20 mouse cellular contexts compared by ENCODE assay signal in genomic region chr15:86021301-86021700, GRCm38 (mm10). TPM values are rescaled to one million over a fixed set of nuclear protein-coding genes. Genes with fewer than 3 reads are reported as not detected.
DNase-seq lines count a peak whose midpoint lies in the region; ATAC-seq lines count a peak whose summit lies in the region.
"Had no signal": no experiment of that assay in that cellular context is flagged by ENCODE, and none has a peak within 500 bp of the region (broad histone marks: within the 10 kb centered on the region; RNA-seq: fewer than 3 reads in every experiment).

No protein-coding gene starts in this region.

- H3K9ac ChIP-seq in lung, embryonic 15.5 days = no peak overlapping the region
- H3K9ac ChIP-seq in liver, embryonic 15.5 days = no peak overlapping the region
- no peak overlapping the region for H3K9ac ChIP-seq in kidney, embryonic 14.5 days (ENCODE audit: low read depth, low read length)
- H3K9ac ChIP-seq: hindbrain, embryonic 15.5 days; limb, embryonic 15.5 days; midbrain, embryonic 15.5 days had no signal

- no peak for DNase-seq in heart, embryonic 10.5 days (ENCODE audit: low spot score)
- DNase-seq in heart, adult 11 months = no peak
- no peak for DNase-seq in lung, adult 18-20 months
- DNase-seq in right cerebral cortex, adult 18-20 months = no peak
- no peak for DNase-seq in thymus, postnatal 4 days
- DNase-seq: adrenal gland, adult 8-10 months; cerebellum, adult 11-12 months; heart, postnatal 36 days; kidney, adult 8-10 months; kidney, postnatal 36 days; retina, postnatal 1 day had no signal

- peak overlapping the region; percentile 20; the same call in 1 of the 2 replicates for H3K4me3 ChIP-seq in heart, embryonic 10.5 days
- no peak overlapping the region for H3K4me3 ChIP-seq in lung, embryonic 15.5 days
- no peak overlapping the region for H3K4me3 ChIP-seq in liver, embryonic 15.5 days (replicated peaks)
- no peak overlapping the region for H3K4me3 ChIP-seq in kidney, embryonic 14.5 days (ENCODE audit: low read length)
- H3K4me3 ChIP-seq: erythroblast, embryonic 14.5 days; hindbrain, embryonic 15.5 days; limb, embryonic 15.5 days; midbrain, embryonic 15.5 days had no signal

- ATAC-seq in lung, embryonic 15.5 days (ENCODE audit: borderline replicate concordance, extremely low read depth, low FRiP score, low TSS enrichment) = no peak; the same call in 1 of the 2 replicates
- 0 out of 2 replicates have a peak, but pooled peaks have one; percentile 26 for ATAC-seq in liver, embryonic 15.5 days (ENCODE audit: insufficient read depth)
- ATAC-seq in kidney, embryonic 14.5 days (ENCODE audit: low FRiP score, low TSS enrichment) = no peak
- ATAC-seq: CD4-positive, CD25-positive, alpha-beta regulatory T cell, adult 4 months; forebrain, embryonic 16.5 days; midbrain, embryonic 15.5 days had no signal

- whole genome bisulfite sequencing in heart, embryonic 10.5 days = 13% methylated on average over 9 of the region's 9 CpGs
- WGBS in lung, embryonic 15.5 days = 12% methylated on average over 9 of the region's 9 CpGs
- 10% methylated on average over 9 of the region's 9 CpGs for WGBS in liver, embryonic 15.5 days (ENCODE audit: insufficient replicate concordance)
- WGBS in kidney, embryonic 14.5 days = 79% methylated on average over 9 of the region's 9 CpGs

- no peaks in the 10 kb centered on the region for H3K9me3 ChIP-seq in heart, embryonic 10.5 days
- H3K9me3 ChIP-seq in lung, embryonic 15.5 days = no peaks in the 10 kb centered on the region
- H3K9me3 ChIP-seq in liver, embryonic 15.5 days (replicated peaks) = no peaks in the 10 kb centered on the region; the same call in 1 of the 2 replicates
- H3K9me3 ChIP-seq in kidney, embryonic 14.5 days (ENCODE audit: control insufficient read depth, low read length) = no peaks in the 10 kb centered on the region
- H3K9me3 ChIP-seq: hindbrain, embryonic 15.5 days; limb, embryonic 15.5 days; midbrain, embryonic 15.5 days had no signal

- H3K4me1 ChIP-seq in heart, embryonic 10.5 days = peaks cover 64% of the 10 kb centered on the region
- peaks cover 62% of the 10 kb centered on the region for H3K4me1 ChIP-seq in lung, embryonic 15.5 days
- peaks cover 12% of the 10 kb centered on the region for H3K4me1 ChIP-seq in liver, embryonic 15.5 days (replicated peaks)
- no peaks in the 10 kb centered on the region for H3K4me1 ChIP-seq in kidney, embryonic 14.5 days (ENCODE audit: control insufficient read depth, insufficient read depth, low read length)
- H3K4me1 ChIP-seq: midbrain, embryonic 15.5 days had no signal

- peaks cover 2% of the 10 kb centered on the region; the same call in 1 of the 2 replicates for H3K36me3 ChIP-seq in heart, embryonic 10.5 days
- no peaks in the 10 kb centered on the region for H3K36me3 ChIP-seq in lung, embryonic 15.5 days
- no peaks in the 10 kb centered on the region for H3K36me3 ChIP-seq in liver, embryonic 15.5 days (replicated peaks)
- no peaks in the 10 kb centered on the region for H3K36me3 ChIP-seq in kidney, embryonic 14.5 days (ENCODE audit: control insufficient read depth, insufficient read depth, low read length)
- H3K36me3 ChIP-seq: hindbrain, embryonic 15.5 days; limb, embryonic 15.5 days; midbrain, embryonic 15.5 days had no signal

- H3K27ac ChIP-seq in heart, embryonic 10.5 days = peak overlapping the region; percentile 56
- peak overlapping the region; percentile 67 for H3K27ac ChIP-seq in lung, embryonic 15.5 days
- no peak overlapping the region for H3K27ac ChIP-seq in liver, embryonic 15.5 days (replicated peaks)
- H3K27ac ChIP-seq in kidney, embryonic 14.5 days (ENCODE audit: low read depth, low read length) = no peak overlapping the region
- H3K27ac ChIP-seq: hindbrain, embryonic 15.5 days; limb, embryonic 15.5 days; midbrain, embryonic 15.5 days had no signal

- H3K4me2 ChIP-seq in lung, embryonic 15.5 days = peak overlapping the region; percentile 34; the same call in 1 of the 2 replicates
- no peak overlapping the region for H3K4me2 ChIP-seq in liver, embryonic 15.5 days
- no peak overlapping the region for H3K4me2 ChIP-seq in kidney, embryonic 14.5 days (replicated peaks; ENCODE audit: low read depth, low read length)
- H3K4me2 ChIP-seq: hindbrain, embryonic 15.5 days; limb, embryonic 15.5 days; midbrain, embryonic 15.5 days had no signal

- H3K27me3 ChIP-seq in heart, embryonic 10.5 days (ENCODE audit: insufficient read depth, poor library complexity, severe bottlenecking) = peaks cover 10% of the 10 kb centered on the region
- no peaks in the 10 kb centered on the region for H3K27me3 ChIP-seq in lung, embryonic 15.5 days
- H3K27me3 ChIP-seq in liver, embryonic 15.5 days = peaks cover 25% of the 10 kb centered on the region
- H3K27me3 ChIP-seq in kidney, embryonic 14.5 days (ENCODE audit: control insufficient read depth, insufficient read depth, low read length) = no peaks in the 10 kb centered on the region
- H3K27me3 ChIP-seq: hindbrain, embryonic 15.5 days; limb, embryonic 15.5 days; midbrain, embryonic 15.5 days had no signal

RNA-seq across cellular contexts. Expression of gene Celsr1, which starts 12.3 kb away (rescaled TPM):
- 1.3 and 2.3 TPM in 2 replicates for polyA plus RNA-seq in heart, embryonic 10.5 days (2016; fragmentation: Nextera tagmentation; extraction: Ambion mirVana)
- 4.3 and 4.8 TPM in 2 replicates for polyA plus RNA-seq in lung, embryonic 15.5 days (2015; fragmentation: Nextera tagmentation; extraction: Ambion mirVana)
- polyA plus RNA-seq in liver, embryonic 15.5 days (2015; fragmentation: Nextera tagmentation; extraction: Ambion mirVana) = 0.01 and 0.08 TPM in 2 replicates
- 6.8 and 8.8 TPM in 2 replicates for polyA plus RNA-seq in kidney, embryonic 14.5 days (2014; fragmentation: Nextera tagmentation; extraction: Ambion mirVana)

RNA-seq across cellular contexts. Expression of gene Gramd4, which starts 36.2 kb away (rescaled TPM):
- 9.6 and 11.6 TPM in 2 replicates for polyA plus RNA-seq in heart, embryonic 10.5 days (2016; fragmentation: Nextera tagmentation; extraction: Ambion mirVana)
- 12.9 and 14.6 TPM in 2 replicates for polyA plus RNA-seq in lung, embryonic 15.5 days (2015; fragmentation: Nextera tagmentation; extraction: Ambion mirVana)
- polyA plus RNA-seq in liver, embryonic 15.5 days (2015; fragmentation: Nextera tagmentation; extraction: Ambion mirVana) = 6.3 and 7.8 TPM in 2 replicates
- polyA plus RNA-seq in kidney, embryonic 14.5 days (2014; fragmentation: Nextera tagmentation; extraction: Ambion mirVana) = 6.5 and 9.7 TPM in 2 replicates

Comparison
In these comparisons a context has a peak if more than half of its experiments do, and no peak if none do; other contexts are left out.
1. H3K27ac ChIP-seq: peak in heart, embryonic 10.5 days (single experiment) and lung, embryonic 15.5 days (single experiment); none in liver, embryonic 15.5 days (single experiment) and kidney, embryonic 14.5 days (single experiment).